Mouse (Mus musculus) olfactory bulb, adult 2 months (tissue): ENCODE results near the gene Fzr1.

Source experiments
- CTCF ChIP-seq: fragments of 200-500 bp; IDR thresholded peaks from 2 replicates; pipeline ENCODE4 v1.5.1; 2012; ENCODE audit warnings: low read depth, mild to moderate bottlenecking, low read length, moderate library complexity; ENCODE audit not compliant: insufficient read depth
- POLR2A ChIP-seq: fragments of 200-500 bp; IDR thresholded peaks from 2 replicates; pipeline ENCODE4 v1.6.1; 2012; ENCODE audit warnings: mild to moderate bottlenecking, low read depth, low read length, moderate library complexity; ENCODE audit not compliant: insufficient read depth

GRCm38 (mm10) chr10:81421041-81421796, 42.9 kb upstream of the Fzr1 start:
- no peak for TF ChIP-seq POLR2A
- TF ChIP-seq CTCF: no peak
